Mouse (Mus musculus) E14TG2a.4 (cell line): ENCODE data around the gene Ern2.

Experiments
- CTCF ChIP-seq: conservative IDR thresholded peaks from 2 replicates; pipeline ENCODE4 v1.5.1; 2014; ENCODE audit warnings: low read length
- NANOG ChIP-seq: IDR thresholded peaks from 2 replicates; pipeline ENCODE4 v1.6.1; 2014; ENCODE audit warnings: borderline replicate concordance, low read length, mixed read lengths
- POU5F1 ChIP-seq: IDR thresholded peaks from 2 replicates; pipeline ENCODE4 v1.6.1; 2014; ENCODE audit warnings: low read length, borderline replicate concordance

DNA sequence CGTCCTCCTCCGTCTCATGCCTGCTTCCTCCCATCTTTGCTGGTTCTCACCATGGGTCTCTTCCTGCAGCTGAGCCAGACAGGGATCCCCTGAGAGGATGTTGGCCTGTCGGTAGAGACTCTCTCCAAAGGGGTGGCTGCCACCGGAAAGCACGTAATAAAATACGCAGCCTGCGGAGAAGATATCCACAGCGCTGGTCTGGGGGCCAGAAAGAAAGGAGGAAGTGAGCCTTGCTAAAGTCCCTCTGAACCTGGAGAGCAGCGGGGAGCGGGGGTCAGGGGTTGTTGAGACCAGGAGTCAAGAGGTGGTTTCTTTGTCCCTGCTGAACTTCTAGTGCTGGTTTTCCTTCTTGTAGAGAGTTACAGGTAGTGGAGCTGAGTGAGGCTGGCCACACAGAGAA is 14.4 kb downstream of the Ern2 start:
- TF ChIP-seq CTCF = no peak
- TF ChIP-seq POU5F1 = no peak
- TF ChIP-seq NANOG = no peak
